Mouse (Mus musculus): Measurements from ENCODE around the gene Gsdma3. TPM values are rescaled to one million over a fixed set of nuclear protein-coding genes. Genes with fewer than 3 reads are reported as not detected.

Gsdma3 gene
- not detected in 2 replicates for total RNA-seq (2015)
- total RNA-seq (2017), result not detected in 2 replicates

DNA sequence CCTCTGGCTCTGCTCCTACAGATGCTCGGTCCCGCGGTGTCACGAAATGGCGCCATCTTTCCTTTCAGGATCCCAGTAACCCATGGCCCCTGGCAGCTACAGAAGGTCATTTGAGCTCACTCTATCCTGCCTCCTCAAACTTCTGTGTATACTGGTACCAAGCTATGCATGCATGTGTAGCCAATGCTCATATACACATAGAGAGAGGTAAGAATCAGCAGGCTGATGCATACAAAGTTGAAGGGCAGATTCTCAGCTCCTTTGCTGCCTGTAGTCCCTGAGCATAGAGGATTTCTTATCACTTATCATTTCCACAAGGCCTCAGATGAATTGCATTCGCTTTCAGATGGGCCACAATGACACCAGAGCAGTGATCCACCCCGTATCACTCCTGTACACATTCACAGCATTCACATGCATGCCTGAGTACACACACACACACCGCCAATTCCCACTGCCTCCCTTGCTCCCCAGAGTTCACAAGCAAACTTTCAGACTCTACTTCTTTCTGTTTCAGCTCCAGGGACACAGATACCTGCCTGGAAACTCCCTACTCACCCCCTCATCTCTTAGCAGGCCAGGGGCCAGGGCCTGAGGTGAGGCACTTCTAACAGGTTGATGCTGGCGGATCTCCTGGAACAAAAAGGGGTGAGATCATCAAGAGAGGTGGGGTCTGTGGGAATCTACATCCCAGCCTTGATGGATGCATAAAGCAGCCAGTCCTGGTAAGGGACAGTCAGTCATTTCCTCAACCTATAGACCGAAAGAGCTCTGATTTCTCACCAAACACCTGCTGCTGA is at the start of gene Gsdma3, which contains the start of gene Gm12355:
Gene Gsdma3, plus strand, starts transcription at position 750 of the 800 bp plus-strand sequence.
Gene Gm12355, minus strand, starts transcription at position 51 of the 800 bp plus-strand sequence.
- ATAC-seq (ENCODE audit: poor library complexity, severe bottlenecking), result no peak

DNA sequence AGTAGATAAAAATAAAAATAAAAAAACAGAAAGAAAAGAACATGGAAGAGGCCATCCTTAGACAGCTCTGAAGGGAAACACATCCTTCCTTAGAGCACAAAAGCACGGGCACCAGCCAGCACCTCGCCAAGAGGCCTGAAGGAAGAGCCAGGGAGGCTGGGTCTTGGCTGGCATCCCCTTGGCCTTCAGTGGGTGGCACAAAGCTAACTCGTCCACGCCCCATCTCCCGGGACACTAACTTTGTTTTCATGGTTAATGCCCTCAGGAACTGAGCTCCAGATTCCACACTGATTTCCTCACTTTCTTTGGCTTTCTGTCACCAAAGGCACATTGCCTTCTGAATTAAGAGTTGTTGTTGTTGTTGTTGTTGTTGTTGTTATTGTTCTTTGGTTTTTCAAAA is 48.4 kb upstream of the Gsdma3 start:
- ATAC-seq (ENCODE audit: poor library complexity, severe bottlenecking), result no peak

DNA sequence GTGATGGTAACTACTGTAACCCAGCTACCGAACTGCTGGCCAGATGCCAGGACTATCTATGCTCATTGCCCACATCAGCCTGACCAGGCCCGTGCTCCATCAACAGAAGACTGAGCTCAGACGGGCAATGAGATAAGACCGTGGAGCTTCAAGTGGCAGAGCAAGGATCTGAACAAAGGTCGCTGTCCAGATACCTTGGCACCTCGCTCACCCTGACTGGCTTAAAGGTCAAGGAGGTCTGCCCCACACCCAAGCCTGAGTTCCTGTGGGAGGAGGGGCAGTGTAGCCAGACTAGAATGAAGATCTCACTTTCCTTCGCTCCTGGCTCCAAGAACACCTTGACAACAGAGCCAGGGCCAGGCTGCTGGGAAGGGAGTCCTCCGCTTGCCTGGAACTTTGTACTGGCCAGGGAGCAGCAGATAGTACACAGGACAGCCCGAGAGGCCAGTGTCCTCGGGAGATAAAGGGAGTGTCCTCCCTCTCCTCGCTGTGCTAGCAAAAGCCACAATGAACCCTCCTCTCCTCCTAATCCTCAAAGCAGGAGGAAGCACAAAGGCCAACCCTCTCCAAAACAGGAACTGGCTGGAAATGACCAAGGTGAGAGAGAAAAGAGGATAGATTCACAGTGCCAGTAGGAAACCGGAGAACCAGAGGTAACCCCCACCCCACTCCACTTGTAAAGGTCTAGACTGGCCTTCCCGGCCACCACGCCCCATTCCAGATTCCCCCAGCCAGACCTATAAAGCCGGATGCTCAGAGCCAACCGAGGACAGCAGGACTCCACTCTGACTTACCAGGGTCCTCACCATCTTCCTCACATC is 45.6 kb upstream of the Gsdma3 start:
- ATAC-seq (ENCODE audit: poor library complexity, severe bottlenecking), result peak; percentile 37

DNA sequence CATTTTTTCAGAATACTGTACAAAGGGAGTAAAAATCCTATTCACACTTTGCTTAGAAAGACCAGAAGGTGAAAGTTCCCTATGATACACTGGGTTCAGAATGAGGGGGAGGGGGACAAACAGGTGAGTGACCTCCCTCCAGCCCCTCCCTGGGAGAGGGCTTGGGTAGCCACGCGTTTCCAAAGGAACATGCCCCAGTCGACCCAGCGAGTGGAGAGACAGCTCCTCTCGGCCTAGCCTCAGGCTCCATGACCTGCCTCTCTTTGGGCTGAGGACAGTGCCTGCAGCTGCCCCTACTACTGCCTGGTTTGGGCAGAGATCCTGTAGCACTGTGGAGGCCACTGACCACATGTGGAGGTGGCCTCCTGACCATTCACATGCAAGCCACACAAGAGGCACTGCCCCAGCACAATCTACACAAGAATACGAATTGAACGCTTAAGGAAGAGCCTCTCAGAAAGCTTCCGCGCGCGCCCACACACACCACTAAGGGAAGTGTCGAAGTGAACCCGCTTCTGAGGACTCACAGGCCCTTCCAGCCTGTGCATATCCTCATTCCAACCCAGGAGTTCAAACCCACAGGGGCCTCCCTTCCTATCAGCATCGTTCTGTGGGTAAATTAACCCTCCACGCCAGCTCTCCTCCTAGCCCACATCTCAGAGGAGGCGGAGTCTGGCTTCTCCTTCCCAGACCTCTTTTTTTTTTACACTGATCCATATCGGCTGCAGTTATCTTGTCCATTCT is 44.7 kb upstream of the Gsdma3 start:
- ATAC-seq (ENCODE audit: poor library complexity, severe bottlenecking), result peak; percentile 20; the same call in 1 of the 2 replicates

DNA sequence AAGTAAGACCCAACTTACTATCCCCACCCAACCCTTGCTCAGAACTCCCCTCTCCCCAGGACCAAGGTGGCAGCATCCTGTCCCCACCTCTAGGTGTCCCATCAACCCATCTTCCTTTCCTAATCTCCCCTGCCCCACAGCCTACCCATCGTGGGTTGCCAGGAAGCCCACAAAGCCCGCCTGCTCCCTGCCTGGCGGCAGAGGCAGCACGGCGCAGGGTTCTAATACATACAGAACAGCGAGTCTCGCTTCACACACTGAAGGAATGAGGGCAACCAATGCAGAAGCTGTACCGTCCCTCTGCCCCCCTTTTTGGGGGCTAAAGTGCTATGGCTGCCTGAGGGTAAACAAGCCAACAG is 44.2 kb upstream of the Gsdma3 start:
- ATAC-seq (ENCODE audit: poor library complexity, severe bottlenecking), result no peak

DNA sequence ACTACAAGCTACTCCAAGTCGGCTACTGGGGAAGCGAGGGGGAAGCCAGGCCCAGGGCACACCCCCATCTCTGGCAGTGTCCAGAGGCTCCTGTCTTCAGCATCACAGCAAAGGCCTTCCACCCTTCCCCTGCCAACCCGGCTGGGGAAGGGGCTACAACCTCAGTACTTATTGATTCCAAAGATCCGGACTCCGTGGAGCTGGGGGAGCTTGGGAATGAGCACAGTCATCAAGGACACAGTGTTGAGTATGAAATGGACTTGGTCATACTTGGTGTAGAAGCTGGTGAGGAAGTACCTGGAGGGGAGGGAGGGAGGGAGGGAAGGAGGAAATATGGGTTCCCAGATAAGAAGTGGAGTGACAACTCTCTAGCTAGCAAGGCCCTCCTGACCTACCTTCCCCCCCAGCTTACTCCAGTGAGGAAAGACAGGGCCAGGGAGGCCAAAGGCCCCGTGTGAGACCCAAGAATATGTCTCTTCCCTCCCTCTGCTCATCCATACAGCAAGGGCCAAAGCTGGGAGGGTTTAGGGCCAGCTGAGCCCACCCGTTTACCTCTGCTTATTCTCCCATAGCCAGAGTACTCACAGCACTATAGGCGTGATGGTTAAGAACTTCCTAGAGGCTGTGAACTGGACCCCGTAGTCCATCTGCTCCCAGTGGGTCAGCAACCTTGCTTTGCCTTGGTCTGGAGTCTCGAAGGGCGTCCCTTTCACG is 43.5 kb upstream of the Gsdma3 start:
- ATAC-seq (ENCODE audit: poor library complexity, severe bottlenecking), result no peak

DNA sequence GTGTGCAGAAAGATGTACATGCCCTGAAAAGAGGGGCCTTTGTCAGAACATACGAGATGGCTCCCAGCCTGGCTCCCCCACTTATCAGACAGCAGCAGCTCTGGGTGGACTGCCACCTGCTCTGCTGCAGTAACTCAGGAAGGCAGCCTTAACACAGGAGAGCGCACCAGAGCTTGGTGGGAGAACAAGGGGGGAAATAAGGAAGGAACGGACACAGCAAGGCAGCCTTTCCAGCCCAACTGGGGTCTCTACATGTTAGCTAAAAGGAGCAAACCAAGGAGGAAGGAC is 43.0 kb upstream of the Gsdma3 start:
- ATAC-seq (ENCODE audit: poor library complexity, severe bottlenecking), result no peak

DNA sequence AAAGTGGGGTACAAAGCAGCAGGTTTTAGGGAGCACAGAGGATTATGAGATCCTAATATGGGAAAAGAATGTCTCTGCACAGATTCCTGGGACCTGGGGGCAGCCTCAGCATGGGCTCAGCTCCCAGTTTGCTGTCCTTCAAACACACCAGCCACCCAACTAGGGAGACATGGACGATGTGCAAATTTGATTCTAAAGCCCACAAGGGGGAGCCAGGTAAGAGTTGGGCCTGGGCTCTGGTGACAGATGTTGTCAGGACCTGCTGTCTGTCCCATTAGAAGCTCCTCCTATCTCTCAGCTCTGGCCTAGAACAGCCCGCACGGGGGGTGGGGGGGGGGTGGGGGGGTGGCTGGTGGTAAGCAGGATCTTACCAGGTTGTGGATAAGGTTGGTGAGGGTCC is 42.6 kb upstream of the Gsdma3 start:
- ATAC-seq (ENCODE audit: poor library complexity, severe bottlenecking), result no peak

DNA sequence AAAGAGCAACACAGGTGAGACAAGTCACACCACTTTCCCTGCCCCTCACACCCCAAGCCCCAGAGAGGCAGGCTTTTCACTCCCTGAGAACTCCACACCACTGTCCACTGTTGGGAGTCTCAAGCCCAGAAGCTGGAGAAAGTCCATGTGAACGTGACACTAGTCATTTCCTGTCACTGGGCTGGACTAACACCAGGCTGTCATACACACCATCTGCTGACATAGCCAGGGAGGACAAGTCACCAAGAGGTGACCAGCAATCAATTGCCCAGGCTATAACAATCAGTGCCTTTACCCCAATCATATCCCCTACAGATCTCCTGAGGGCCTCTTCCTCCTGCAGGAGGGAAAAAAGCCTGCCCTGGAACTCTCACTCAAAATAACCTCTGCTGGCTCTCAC is 42.0 kb upstream of the Gsdma3 start:
- ATAC-seq (ENCODE audit: poor library complexity, severe bottlenecking), result no peak

DNA sequence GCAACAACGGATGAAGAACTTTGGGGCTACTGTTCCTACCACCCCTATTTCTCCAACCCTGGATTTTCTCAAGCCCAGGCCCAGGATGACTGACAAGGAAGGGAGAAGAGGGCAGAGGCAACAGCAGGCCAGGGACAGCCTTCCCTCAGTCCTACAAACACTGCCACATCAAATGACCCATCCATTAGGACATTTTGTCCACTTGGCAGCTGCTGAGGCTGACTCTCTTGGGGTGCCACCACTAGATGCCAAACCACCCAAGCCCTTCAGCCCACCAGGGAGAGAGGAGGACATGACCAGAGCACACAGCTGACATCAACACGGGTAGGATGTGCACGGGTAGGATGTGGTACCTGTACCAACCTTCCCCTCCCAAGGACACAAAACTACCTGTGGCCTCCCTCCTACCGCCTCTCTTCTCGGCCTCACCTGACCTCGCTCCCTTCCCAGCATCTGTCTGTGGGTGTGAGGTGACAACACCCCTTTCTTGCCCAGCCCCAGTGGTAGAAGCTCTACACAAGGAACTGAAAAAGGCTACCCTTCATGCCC is 41.5 kb upstream of the Gsdma3 start:
- ATAC-seq (ENCODE audit: poor library complexity, severe bottlenecking), result no peak

DNA sequence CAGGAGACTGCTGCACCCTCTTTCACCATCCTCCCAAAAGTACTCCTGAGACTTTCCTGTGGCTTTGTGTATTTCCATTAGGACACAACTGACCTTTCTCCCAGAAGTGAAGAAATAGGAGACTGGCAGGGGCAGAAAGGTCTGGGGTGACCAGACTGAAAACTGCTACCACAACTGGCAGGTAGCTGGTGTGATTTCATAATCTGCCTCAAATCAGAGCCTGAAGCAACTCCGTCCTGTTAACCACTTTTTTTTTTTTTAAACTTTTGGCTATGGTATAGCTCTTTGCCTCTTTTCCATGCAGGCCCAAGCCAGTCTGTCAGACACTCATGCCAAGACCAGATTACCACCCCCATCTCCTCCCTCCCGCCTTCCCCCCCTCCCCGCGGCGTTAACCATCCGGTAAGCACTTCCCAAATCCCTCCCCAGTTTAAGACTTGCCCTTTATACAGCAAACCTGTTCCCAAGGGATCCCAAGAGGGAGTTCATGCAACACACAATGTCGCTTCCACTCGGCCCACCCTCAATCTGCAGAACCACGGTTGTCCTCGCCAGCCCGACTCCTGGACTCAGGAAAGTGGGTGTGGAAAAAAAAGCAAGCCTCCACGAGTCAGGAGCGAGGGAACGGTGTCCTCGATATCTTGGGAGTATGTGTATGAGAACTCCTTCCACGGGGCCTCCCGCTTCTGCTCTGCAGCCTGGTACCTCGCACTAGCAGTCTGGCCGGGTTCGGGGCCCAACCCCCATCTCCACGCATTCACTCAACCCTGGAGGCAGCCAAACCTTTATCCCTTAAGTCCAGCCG is 39.9 kb upstream of the Gsdma3 start:
- no peak for ATAC-seq (ENCODE audit: poor library complexity, severe bottlenecking)

DNA sequence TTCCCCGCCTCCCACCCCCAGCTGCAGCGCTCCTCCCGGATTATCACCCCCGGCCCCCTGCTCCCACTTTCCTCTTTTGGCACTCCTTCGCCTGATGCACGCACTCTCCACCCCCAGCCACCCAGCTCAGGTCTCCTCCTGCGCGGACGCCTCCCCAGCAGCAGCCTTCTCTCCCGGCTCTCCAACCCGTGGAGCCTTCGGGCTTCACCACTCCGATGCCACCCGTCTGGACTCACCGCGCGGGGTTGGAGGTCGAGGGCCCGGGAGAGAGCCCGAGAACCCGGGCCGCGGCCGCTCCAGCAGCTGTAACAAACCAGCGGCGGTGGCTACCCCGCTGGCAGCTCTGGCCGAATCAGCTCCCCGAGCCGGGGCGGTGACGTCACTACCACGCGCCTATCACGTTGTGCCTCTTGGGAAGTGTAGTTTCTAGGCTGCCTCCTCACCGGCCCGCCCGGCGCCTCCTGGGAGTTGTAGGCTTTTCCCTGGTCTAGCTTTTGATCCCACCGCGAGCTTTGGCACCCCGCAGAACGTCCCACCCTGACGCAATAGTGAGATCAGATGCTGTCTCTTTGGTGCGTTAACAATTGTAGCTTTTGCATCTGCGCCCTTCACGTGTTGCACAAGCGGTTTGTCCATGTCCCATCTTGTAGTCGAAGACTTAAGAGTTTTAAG is 39.1 kb upstream of the Gsdma3 start, which contains the start of gene Ormdl3:
Gene Ormdl3, minus strand, starts transcription at position 477 of the 672 bp plus-strand sequence.
- peak; percentile 95 for ATAC-seq (ENCODE audit: poor library complexity, severe bottlenecking)

DNA sequence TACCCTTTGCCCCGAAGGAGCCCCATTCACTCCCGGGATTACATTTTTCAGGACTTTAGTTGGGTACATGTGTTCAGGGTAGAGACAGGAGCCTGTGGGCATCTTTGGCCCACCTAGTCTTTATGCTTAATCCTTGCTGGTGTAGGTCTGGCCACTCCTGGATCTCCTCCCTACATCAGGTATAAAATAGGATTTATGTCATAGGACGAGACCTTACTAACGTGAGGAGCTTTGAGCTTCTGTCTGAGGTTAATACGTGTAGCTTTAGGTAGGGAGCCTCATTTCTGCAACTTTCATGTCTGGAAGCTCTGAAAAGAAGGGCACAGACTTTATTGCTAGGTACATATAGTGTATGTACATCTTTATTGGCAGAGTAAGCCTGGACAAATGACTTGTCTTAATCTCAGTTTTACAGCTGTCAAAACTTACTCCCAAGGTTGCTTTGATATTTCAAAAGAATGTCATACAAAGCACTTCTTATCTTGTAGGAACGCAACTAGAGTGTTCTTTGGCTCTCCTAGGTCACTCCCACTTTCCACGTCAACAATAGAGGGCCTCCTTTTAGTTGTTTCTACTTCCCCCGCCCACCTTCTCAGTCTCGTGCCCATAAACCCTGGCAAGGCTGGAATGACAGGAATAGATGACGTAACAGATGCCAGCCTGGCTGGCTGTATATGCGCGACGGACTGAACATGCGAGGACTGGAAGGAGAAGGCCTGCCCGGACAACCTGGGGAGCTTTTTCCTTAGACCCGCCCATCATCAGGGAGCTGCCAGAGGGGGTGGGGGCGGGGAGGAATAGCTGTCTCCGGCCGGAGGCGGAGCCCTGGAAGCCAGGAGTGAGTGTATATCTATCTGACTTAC is 38.2 kb upstream of the Gsdma3 start:
- peak; percentile 50 for ATAC-seq (ENCODE audit: poor library complexity, severe bottlenecking)

DNA sequence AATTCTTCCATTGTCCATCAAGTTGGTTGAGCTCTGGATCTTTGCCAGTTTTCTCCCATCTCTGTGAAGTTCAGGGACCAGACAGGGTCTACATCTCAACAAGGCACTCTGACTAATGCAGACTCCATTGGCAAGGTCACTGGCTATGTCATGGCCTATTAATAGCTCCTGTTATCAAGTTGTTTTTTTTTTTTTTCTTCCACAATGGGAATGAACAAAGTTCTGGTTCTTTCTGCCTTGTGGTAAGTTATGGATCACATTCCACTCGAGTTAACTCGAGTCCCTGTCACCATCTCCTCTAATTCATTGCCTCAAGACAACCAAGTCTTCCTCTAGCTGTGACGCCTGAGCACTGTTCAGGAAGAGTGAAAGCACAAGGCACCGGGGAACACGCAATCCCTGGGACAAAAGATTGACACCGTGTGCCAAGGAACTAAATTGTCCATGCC is 37.3 kb upstream of the Gsdma3 start:
- ATAC-seq (ENCODE audit: poor library complexity, severe bottlenecking), result no peak

DNA sequence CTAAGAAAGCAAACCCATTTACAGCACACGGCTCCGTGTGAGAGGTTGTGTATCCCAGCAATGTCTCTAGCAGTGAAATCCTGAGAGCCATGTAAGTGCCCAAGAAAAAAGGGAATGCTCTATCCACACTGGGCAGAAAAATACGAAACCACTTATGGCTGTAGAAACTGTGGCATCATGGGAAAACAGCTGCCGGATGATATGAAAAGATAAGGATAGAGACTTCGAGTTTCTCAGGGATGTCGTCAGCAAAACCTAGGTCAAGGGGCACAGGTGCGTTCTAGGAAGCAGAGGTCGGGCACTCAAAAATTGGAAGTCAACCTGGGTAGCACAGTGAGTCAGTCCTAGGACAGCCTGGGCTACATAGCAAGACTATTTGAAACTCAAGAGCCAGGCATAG is 36.9 kb upstream of the Gsdma3 start:
- ATAC-seq (ENCODE audit: poor library complexity, severe bottlenecking), result no peak

DNA sequence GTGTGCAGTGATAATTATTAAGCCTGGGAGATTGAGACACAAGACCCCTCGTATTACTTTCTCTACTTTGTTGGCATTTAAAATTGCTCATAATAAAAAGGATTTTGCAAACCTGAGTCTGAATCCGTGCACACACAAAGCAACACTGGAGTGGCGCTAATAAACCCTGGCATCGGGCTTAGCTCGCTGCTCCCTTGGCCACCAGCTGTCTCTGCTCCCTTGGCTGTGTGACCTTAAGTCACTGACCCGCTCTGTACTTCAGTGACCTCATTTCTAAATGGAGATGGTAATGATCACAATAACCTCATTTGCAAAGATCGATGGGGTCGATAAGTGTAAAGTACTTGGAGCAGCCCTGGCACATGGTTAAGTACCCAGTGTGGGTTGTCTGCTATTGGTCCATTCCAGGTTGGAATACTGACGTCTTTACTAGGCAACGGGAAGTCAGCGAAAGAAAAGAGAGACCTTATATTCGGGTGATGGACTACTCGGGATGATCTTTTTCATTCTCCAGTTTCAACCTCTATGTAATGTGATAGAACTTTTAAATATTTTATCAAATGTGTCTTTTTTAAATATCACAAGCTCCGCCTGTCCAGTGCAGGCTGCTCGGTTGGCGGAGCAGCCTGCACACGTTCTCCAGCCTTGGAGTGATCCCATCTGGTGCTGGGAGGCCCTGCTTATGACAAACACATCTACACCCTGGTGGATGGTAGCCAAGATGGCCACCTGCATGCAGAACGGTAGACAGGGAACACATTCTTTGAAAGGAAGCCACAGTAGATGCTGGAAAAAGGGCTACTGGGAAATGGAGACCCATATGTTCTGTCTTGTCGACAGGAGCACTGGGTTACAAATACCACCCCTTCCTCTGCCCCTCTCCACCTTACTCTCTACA is 35.4 kb upstream of the Gsdma3 start:
- no peak for ATAC-seq (ENCODE audit: poor library complexity, severe bottlenecking)

DNA sequence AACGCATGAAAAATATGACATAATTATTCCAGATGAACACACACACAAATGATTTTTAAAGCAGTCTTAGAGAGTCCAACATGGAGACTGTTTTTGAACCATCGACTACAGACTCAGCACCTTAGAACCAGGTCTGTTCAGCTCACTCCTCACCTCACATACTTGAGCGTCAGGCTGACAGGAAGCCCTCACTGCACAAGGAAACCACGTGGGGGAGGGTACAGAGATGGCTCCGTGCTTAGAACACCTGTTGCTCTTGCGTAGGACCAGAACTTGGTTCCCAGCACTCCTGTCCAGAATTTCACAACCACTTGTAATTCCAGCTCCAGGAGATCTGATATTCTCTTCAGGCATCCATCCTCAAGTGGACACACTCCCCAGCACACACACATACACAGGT is 31.1 kb upstream of the Gsdma3 start:
- no peak for ATAC-seq (ENCODE audit: poor library complexity, severe bottlenecking)
